Mouse (Mus musculus) heart, embryonic 16.5 days (tissue): Measurements from ENCODE around the gene Pdzd3. TPM values are rescaled to one million over a fixed set of nuclear protein-coding genes. Genes with fewer than 3 reads are reported as not detected.

Source experiments
- ATAC-seq: fragments of 200-750 bp; cut with Nextera tagmentation; replicated peaks from 2 replicates; pipeline ENCODE4 v1.8.0; 2017; ENCODE audit warnings: moderate number of reproducible peaks; ENCODE audit not compliant: insufficient read depth, low FRiP score; ENCODE audit errors: extremely low read depth
- H3K27ac ChIP-seq: fragments of 300-500 bp; sonication (generic); 2 replicates; pipeline ENCODE4 v1.5.1; 2014; ENCODE audit warnings: mild to moderate bottlenecking, low read length, control low read depth, moderate library complexity
- H3K27me3 ChIP-seq: fragments of 300-500 bp; sonication (generic); 2 replicates; pipeline ENCODE4 v1.6.1; 2014; ENCODE audit warnings: low read length, mixed read lengths; ENCODE audit not compliant: control insufficient read depth, insufficient read depth
- H3K36me3 ChIP-seq: fragments of 300-500 bp; sonication (generic); 2 replicates; pipeline ENCODE4 v1.6.1; 2014; ENCODE audit not compliant: control insufficient read depth, insufficient read depth
- H3K4me1 ChIP-seq: fragments of 300-500 bp; sonication (generic); 2 replicates; pipeline ENCODE4 v1.6.1; 2014; ENCODE audit warnings: low read length, mixed read lengths; ENCODE audit not compliant: control insufficient read depth, insufficient read depth
- H3K4me2 ChIP-seq: fragments of 300-500 bp; sonication (generic); 2 replicates; pipeline ENCODE4 v1.6.1; 2014; ENCODE audit warnings: low read depth, mild to moderate bottlenecking, control low read depth, low read length
- H3K4me3 ChIP-seq: fragments of 300-500 bp; sonication (generic); 2 replicates; pipeline ENCODE4 v1.5.1; 2014; ENCODE audit warnings: mild to moderate bottlenecking, control low read depth, low read length
- H3K9ac ChIP-seq: fragments of 300-500 bp; sonication (generic); 2 replicates; pipeline ENCODE4 v1.6.1; 2014; ENCODE audit warnings: low read length, control low read depth
- H3K9me3 ChIP-seq: fragments of 300-500 bp; sonication (generic); replicated peaks from 2 replicates; pipeline ENCODE4 v1.6.1; 2016; ENCODE audit warnings: low read length; ENCODE audit not compliant: control insufficient read depth
- WGBS: fragments of 180-500 bp; shearing (Covaris S2); extraction: QIAGEN DNeasy Blood & Tissue Kit; methylation state at CpG from one replicate; pipeline ENCODE4 v1.1.7; 2014; 5-methylcytosine and 5-hydroxymethylcytosine counted together
- polyA plus RNA-seq: library from polyadenylated mRNA; unstranded; fragments of >200 nt; fragmentation: Nextera tagmentation; extraction: Ambion mirVana; gene quantifications from 2 replicates; pipeline ENCODE4 v1.2.1, GENCODE M21; 2015

The Pdzd3 gene
- polyA plus RNA-seq, 1 experiment from 2014 or later: 0.07 TPM

DNA sequence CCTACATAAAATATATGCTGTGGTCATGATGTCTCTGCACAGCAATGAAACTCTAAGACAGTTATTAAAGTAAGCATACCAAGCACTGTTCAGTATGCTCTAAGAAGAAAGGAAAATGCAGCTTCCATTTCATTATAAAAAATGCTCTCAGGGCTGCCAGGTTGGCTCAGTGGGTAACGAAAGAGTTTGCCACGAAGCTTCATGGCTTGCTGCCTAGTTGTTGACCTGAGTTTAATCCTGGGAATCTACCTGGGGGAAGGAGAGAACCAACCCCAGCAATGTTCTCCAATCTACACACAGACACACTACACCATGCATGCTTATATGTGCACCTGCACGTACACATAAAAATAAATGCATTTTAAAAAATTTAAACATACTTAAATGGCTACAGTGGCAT lies 52.1 kb downstream of the Pdzd3 start:
- WGBS: 86% methylated on average over 3 of the region's 3 CpGs
- no peak overlapping the region for H3K27ac ChIP-seq
- H3K4me1 ChIP-seq: peaks cover 4% of the 10 kb centered on the region
- peaks cover 20% of the 10 kb centered on the region for H3K36me3 ChIP-seq
- H3K27me3 ChIP-seq: no peaks in the 10 kb centered on the region
- no peak for ATAC-seq
- no peak overlapping the region for H3K9ac ChIP-seq
- H3K4me3 ChIP-seq: no peak overlapping the region
- H3K9me3 ChIP-seq: no peaks in the 10 kb centered on the region
- H3K4me2 ChIP-seq: no peak overlapping the region

Other genes starting within 250 kb of the Pdzd3 start
- gene Thy1, start 208.1 kb downstream of the Pdzd3 start, polyA plus RNA-seq: 8.7 and 21.5 TPM in 2 replicates
- 77.5 and 89.6 TPM in 2 replicates for gene Usp2, start 184.4 kb downstream of the Pdzd3 start, polyA plus RNA-seq
- gene Mfrp, start 149.7 kb downstream of the Pdzd3 start, polyA plus RNA-seq: 0.12 TPM in 1 of 2 replicates, not detected in the other
- 3.5 and 4.2 TPM in 2 replicates for gene C1qtnf5, start 144.2 kb downstream of the Pdzd3 start, polyA plus RNA-seq
- 0.07 and 0.20 TPM in 2 replicates for gene Gm49380, start 138.0 kb downstream of the Pdzd3 start, polyA plus RNA-seq
- 31.7 and 36.6 TPM in 2 replicates for gene Rnf26, start 138.0 kb downstream of the Pdzd3 start, polyA plus RNA-seq
- 104 and 111 TPM in 2 replicates for gene Mcam, start 117.0 kb downstream of the Pdzd3 start, polyA plus RNA-seq
- gene Cbl, start 17.4 kb downstream of the Pdzd3 start, polyA plus RNA-seq: 12.6 and 13.0 TPM in 2 replicates
- gene Ccdc153, start 10.8 kb downstream of the Pdzd3 start, polyA plus RNA-seq: 0.88 and 2.5 TPM in 2 replicates
- 7.3 and 7.9 TPM in 2 replicates for gene Nlrx1, start 17.1 kb upstream of the Pdzd3 start, polyA plus RNA-seq
- 1.9 and 2.5 TPM in 2 replicates for gene Abcg4, start 37.1 kb upstream of the Pdzd3 start, polyA plus RNA-seq
- 15.8 and 18.7 TPM in 2 replicates for gene Hinfp, start 54.2 kb upstream of the Pdzd3 start, polyA plus RNA-seq
- gene C2cd2l, start 68.8 kb upstream of the Pdzd3 start, polyA plus RNA-seq: 8.2 and 8.6 TPM in 2 replicates
- 28.5 and 33.7 TPM in 2 replicates for gene Dpagt1, start 74.5 kb upstream of the Pdzd3 start, polyA plus RNA-seq
- gene H2afx, start 83.2 kb upstream of the Pdzd3 start, polyA plus RNA-seq: 179 and 186 TPM in 2 replicates
- 97.2 and 102 TPM in 2 replicates for gene Hmbs, start 92.8 kb upstream of the Pdzd3 start, polyA plus RNA-seq
- 20.9 and 23.1 TPM in 2 replicates for gene Vps11, start 110.2 kb upstream of the Pdzd3 start, polyA plus RNA-seq
- gene Hyou1, start 128.0 kb upstream of the Pdzd3 start, polyA plus RNA-seq: 14.6 and 18.0 TPM in 2 replicates
- 37.8 and 42.0 TPM in 2 replicates for gene Slc37a4, start 145.4 kb upstream of the Pdzd3 start, polyA plus RNA-seq
- 862 and 919 TPM in 2 replicates for gene Rps25, start 155.7 kb upstream of the Pdzd3 start, polyA plus RNA-seq
- gene Trappc4, start 156.1 kb upstream of the Pdzd3 start, polyA plus RNA-seq: 84.4 and 90.3 TPM in 2 replicates
- gene Ccdc84, start 167.1 kb upstream of the Pdzd3 start, polyA plus RNA-seq: 21.3 and 23.5 TPM in 2 replicates
- not detected in 2 replicates for gene Foxr1, start 189.7 kb upstream of the Pdzd3 start, polyA plus RNA-seq
- 0.50 TPM in 1 of 2 replicates, not detected in the other for gene Upk2, start 203.5 kb upstream of the Pdzd3 start, polyA plus RNA-seq
- gene Bcl9l, start 231.4 kb upstream of the Pdzd3 start, polyA plus RNA-seq: 11.1 and 11.3 TPM in 2 replicates